Mouse (Mus musculus): ENCODE measurements around the gene Camkmt.

- TF ChIP-seq CTCF (conservative IDR thresholded peaks at IDR 0.05; ENCODE audit: insufficient read depth, insufficient read length, low read depth, low read length) (no peak), POLR2A (IDR thresholded peaks at IDR 0.05; ENCODE audit: low read depth, low read length) (no peak)
These were observed 218.2 kb downstream of the Camkmt start for GRCm38 (mm10) chr17:85308566-85308965.
